Mouse (Mus musculus): ENCODE data around the gene Ccdc51. TPM values are rescaled to one million over a fixed set of nuclear protein-coding genes. Genes with fewer than 3 reads are reported as not detected.

Ccdc51 gene
- total and polyA plus RNA-seq, 2 experiments from 2014 or later, result 5.1 to 8.4 TPM

GRCm38 (mm10) chr9:109105648-109106047 lies 23.4 kb downstream of the Ccdc51 start:
- Histone ChIP-seq H3K4me3 (ENCODE audit: low read length) (no peak overlapping the region), H3K36me3 (ENCODE audit: insufficient read depth, low read length) (peaks cover 40% of the 10 kb centered on the region), H3K27ac (no peak overlapping the region), H3K27me3 (ENCODE audit: insufficient read depth, low read length) (no peaks in the 10 kb centered on the region), H3K4me2 (ENCODE audit: low read depth, low read length) (no peak overlapping the region), H3K4me1 (ENCODE audit: insufficient read depth, low read length) (no peaks in the 10 kb centered on the region), H3K9me3 (ENCODE audit: low read length) (no peaks in the 10 kb centered on the region), H3K9ac (replicated peaks; ENCODE audit: low read length) (no peak overlapping the region)
- DNase-seq (ENCODE audit: low spot score), result no peak
- ATAC-seq, result no peak
- 90% methylated on average over 12 of the region's 12 CpGs for WGBS
- TF ChIP-seq CTCF (IDR thresholded peaks at IDR 0.05; ENCODE audit: low read depth), result no peak

DNA sequence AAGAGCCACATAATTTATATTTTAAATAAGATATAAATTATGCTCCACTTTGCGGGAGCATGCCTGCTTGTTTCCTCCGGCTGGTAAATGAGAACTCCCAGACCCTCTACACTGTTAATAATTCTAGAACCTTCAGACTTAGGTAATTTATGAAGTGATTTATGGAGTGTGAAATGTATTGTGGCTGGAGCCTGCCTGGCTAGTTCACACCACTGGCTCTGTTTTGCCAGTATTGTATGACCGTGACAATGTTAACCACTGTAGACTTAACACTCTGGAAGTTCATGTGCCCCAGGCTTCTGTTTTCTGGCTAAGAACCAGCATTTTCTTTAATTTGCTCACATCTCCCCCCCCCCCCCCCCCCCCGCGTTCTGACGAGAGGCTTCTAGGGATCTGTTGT lies 25.0 kb downstream of the Ccdc51 start:
- no peak for TF ChIP-seq CTCF (IDR thresholded peaks at IDR 0.05; ENCODE audit: low read depth)
- H3K27ac ChIP-seq, result no peak overlapping the region

GRCm38 (mm10) chr9:109110240-109110639 lies 27.9 kb downstream of the Ccdc51 start:
- H3K4me2 ChIP-seq (ENCODE audit: low read depth, low read length), result no peak overlapping the region
- TF ChIP-seq CTCF (IDR thresholded peaks at IDR 0.05; ENCODE audit: low read depth), result no peak
- ATAC-seq (no peak), DNase-seq (ENCODE audit: low spot score) (no peak)
- H3K4me1 ChIP-seq (ENCODE audit: insufficient read depth, low read length), result no peaks in the 10 kb centered on the region
- H3K9me3 ChIP-seq (ENCODE audit: low read length), result no peaks in the 10 kb centered on the region
- H3K27me3 ChIP-seq (ENCODE audit: insufficient read depth, low read length), result no peaks in the 10 kb centered on the region
- H3K4me3 ChIP-seq (ENCODE audit: low read length), result no peak overlapping the region
- H3K36me3 ChIP-seq (ENCODE audit: insufficient read depth, low read length), result peaks cover 75% of the 10 kb centered on the region
- WGBS, result 91% methylated on average over 11 of the region's 11 CpGs
- H3K9ac ChIP-seq (replicated peaks; ENCODE audit: low read length), result no peak overlapping the region
- H3K27ac ChIP-seq, result no peak overlapping the region

More for the DNA sequence above, 25.0 kb downstream of the Ccdc51 start:
- DNase-seq (ENCODE audit: low spot score), result no peak
- no peak overlapping the region for H3K4me3 ChIP-seq (ENCODE audit: low read length)
- H3K27me3 ChIP-seq (ENCODE audit: insufficient read depth, low read length), result no peaks in the 10 kb centered on the region
- 65% methylated on average over 6 of the region's 6 CpGs for WGBS
- H3K36me3 ChIP-seq (ENCODE audit: insufficient read depth, low read length), result peaks cover 50% of the 10 kb centered on the region
- no peak for ATAC-seq
- H3K9me3 ChIP-seq (ENCODE audit: low read length), result no peaks in the 10 kb centered on the region
- H3K4me1 ChIP-seq (ENCODE audit: insufficient read depth, low read length), result no peaks in the 10 kb centered on the region
- no peak overlapping the region for H3K9ac ChIP-seq (replicated peaks; ENCODE audit: low read length)
- no peak overlapping the region for H3K4me2 ChIP-seq (ENCODE audit: low read depth, low read length)

DNA sequence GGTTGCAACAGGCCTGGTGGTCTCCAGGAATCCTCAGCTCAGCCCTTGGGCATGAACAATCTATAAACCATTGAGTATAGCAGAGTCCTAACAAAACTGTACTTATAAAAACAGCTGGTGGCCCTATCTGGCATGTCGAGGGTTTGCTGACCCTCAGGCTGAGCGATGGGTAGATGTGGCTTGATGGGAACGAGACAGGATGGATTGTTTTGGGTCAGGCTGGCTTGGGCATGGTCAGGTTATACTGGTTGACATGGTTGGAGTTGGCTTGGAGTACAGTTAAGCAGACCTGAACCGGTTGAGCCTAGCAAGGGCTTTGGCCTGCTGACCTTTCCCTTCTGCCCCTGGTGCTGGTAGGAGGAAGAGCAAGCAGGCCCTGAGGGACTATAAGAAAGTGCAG lies 28.8 kb downstream of the Ccdc51 start:
- Histone ChIP-seq H3K4me1 (ENCODE audit: insufficient read depth, low read length) (no peaks in the 10 kb centered on the region), H3K36me3 (ENCODE audit: insufficient read depth, low read length) (peaks cover 78% of the 10 kb centered on the region), H3K4me3 (ENCODE audit: low read length) (no peak overlapping the region), H3K9me3 (ENCODE audit: low read length) (no peaks in the 10 kb centered on the region), H3K4me2 (ENCODE audit: low read depth, low read length) (no peak overlapping the region), H3K27ac (no peak overlapping the region), H3K27me3 (ENCODE audit: insufficient read depth, low read length) (no peaks in the 10 kb centered on the region), H3K9ac (replicated peaks; ENCODE audit: low read length) (no peak overlapping the region)
- WGBS, result 91% methylated on average over 4 of the region's 4 CpGs
- TF ChIP-seq CTCF (IDR thresholded peaks at IDR 0.05; ENCODE audit: low read depth), result no peak
- ATAC-seq, result no peak
- no peak for DNase-seq (ENCODE audit: low spot score)

DNA sequence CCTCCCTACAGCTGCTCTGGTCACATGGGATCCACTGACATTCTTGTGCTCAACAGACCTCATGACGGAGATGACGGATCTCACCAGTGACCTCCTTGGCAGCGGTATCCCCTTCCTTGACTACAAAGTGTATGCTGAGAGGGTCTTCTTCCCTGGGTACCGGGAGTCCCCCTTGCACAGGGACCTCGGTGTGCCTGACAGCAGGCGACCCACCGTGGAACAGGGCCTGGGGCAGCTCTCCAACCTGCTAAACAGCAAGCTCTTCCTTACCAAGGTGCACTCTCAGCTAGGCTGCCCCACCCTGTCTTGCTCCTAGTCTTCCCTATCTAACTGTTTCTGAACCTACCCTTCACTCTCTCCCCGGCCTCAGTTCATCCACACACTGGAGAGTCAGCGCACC lies 29.3 kb downstream of the Ccdc51 start:
- ATAC-seq, result no peak
- no peak for TF ChIP-seq CTCF (IDR thresholded peaks at IDR 0.05; ENCODE audit: low read depth)
- no peaks in the 10 kb centered on the region for H3K4me1 ChIP-seq (ENCODE audit: insufficient read depth, low read length)
- H3K27me3 ChIP-seq (ENCODE audit: insufficient read depth, low read length), result no peaks in the 10 kb centered on the region
- no peak overlapping the region for H3K4me2 ChIP-seq (ENCODE audit: low read depth, low read length)
- no peak overlapping the region for H3K4me3 ChIP-seq (ENCODE audit: low read length)
- no peak overlapping the region for H3K27ac ChIP-seq
- WGBS, result 96% methylated on average over 8 of the region's 9 CpGs
- no peaks in the 10 kb centered on the region for H3K9me3 ChIP-seq (ENCODE audit: low read length)
- DNase-seq (ENCODE audit: low spot score), result no peak
- no peak overlapping the region for H3K9ac ChIP-seq (replicated peaks; ENCODE audit: low read length)
- peaks cover 83% of the 10 kb centered on the region for H3K36me3 ChIP-seq (ENCODE audit: insufficient read depth, low read length)

- Histone ChIP-seq H3K9ac (replicated peaks; ENCODE audit: low read length) (no peak overlapping the region), H3K4me1 (ENCODE audit: insufficient read depth, low read length) (no peaks in the 10 kb centered on the region), H3K9me3 (ENCODE audit: low read length) (no peaks in the 10 kb centered on the region), H3K36me3 (ENCODE audit: insufficient read depth, low read length) (peaks cover 96% of the 10 kb centered on the region), H3K4me2 (ENCODE audit: low read depth, low read length) (no peak overlapping the region), H3K4me3 (ENCODE audit: low read length) (no peak overlapping the region), H3K27me3 (ENCODE audit: insufficient read depth, low read length) (no peaks in the 10 kb centered on the region), H3K27ac (no peak overlapping the region)
- 92% methylated on average over 8 of the region's 8 CpGs for WGBS
- ATAC-seq, result no peak
- DNase-seq (ENCODE audit: low spot score), result no peak
- TF ChIP-seq CTCF (IDR thresholded peaks at IDR 0.05; ENCODE audit: low read depth), result no peak
Measured at GRCm38 (mm10) chr9:109113331-109113730, 31.0 kb downstream of the Ccdc51 start.

- 95% methylated on average over 11 of the region's 11 CpGs for WGBS
- H3K4me2 ChIP-seq (ENCODE audit: low read depth, low read length), result no peak overlapping the region
- TF ChIP-seq CTCF (IDR thresholded peaks at IDR 0.05; ENCODE audit: low read depth), result no peak
- H3K4me3 ChIP-seq (ENCODE audit: low read length), result no peak overlapping the region
- H3K27me3 ChIP-seq (ENCODE audit: insufficient read depth, low read length), result no peaks in the 10 kb centered on the region
- H3K9me3 ChIP-seq (ENCODE audit: low read length), result no peaks in the 10 kb centered on the region
- no peak for ATAC-seq
- H3K36me3 ChIP-seq (ENCODE audit: insufficient read depth, low read length), result peaks cover 97% of the 10 kb centered on the region
- no peaks in the 10 kb centered on the region for H3K4me1 ChIP-seq (ENCODE audit: insufficient read depth, low read length)
- no peak overlapping the region for H3K9ac ChIP-seq (replicated peaks; ENCODE audit: low read length)
- no peak for DNase-seq (ENCODE audit: low spot score)
- H3K27ac ChIP-seq, result no peak overlapping the region
Measured at GRCm38 (mm10) chr9:109114276-109114675, 32.0 kb downstream of the Ccdc51 start.

All from hindbrain, postnatal 0 days (tissue).